Mouse (Mus musculus): ENCODE data around the gene Ypel3.
A peak's percentile ranks its signal among the peaks of the same experiment; 100 is the strongest.
"Not testable (repeated sequence)": the region's sequence is repeated elsewhere in the genome, so short reads cannot be mapped to it uniquely, and the experiment has no call there.

Gene Ypel3

DNA sequence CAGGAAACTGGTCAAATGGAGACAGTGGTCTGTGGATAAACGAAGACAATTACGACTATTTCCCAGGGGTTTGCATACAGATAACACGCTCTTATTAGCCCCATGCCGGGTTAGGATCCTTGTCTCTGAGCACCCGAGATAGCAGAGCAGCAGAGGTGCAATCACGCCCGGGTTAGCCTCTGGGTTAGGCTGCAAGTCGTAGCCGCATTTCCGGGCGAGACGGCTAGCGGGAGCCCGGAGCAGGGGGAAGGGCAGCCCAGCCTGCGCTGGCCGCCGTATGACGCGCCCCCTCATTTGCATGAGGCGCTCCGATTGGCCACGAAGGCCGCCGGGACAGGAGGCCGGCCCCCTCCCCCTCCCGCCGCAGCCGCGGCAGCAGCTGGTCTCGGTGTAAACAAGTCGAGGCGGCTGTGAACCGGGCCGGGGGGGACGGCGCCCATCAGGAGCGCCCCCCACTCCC is at the start of gene Ypel3:
Ypel3 (plus strand) TSS at position 358 of the 460 bp plus-strand sequence.
- peak; percentile 92 to 93 for DNase-seq

DNA sequence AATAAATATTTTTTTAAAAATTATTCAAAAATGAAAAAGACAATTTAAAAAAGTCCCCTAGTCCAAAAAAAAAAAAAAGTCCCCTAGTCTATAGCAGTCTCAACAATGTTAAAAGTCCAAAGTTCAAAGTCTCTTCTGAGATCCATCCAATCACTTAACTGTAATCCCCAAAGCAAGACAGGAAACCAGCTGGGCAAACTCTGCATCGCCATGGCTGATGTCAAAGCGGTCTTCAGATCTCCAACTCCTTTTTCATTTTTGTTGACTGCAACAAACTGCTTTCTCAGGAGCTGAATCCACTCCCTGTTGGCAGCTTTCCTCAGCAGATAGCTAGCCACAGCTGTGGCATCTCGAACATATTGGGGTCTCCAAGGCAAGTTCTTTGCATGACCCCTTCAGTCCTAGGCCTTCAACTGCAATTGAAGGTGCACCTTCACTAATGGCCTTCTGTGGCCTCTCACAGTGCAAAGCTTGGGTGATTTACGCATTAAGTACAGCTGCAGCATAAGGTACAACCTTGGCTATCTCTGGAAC is 46.4 kb upstream of the Ypel3 start:
- DNase-seq: not testable (repeated sequence)

DNA sequence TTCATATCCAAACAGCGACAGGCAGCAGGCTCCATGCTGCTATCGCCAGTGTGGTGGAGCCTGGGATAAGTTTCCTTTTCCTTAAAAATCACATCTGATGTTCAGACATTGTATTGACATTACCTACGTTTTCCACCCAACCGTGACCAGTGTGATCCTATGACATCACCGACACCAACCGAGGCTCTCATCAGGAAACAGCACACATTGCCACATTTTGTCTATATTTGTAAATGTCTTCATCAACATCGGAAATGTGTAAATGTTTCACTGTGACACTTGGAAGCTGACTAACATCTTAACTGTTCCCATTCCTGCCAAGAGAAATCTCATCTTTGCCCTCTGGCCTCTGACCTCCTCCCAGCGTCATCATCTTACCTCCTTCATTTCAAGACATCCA is 40.6 kb upstream of the Ypel3 start:
- no peak for DNase-seq

DNA sequence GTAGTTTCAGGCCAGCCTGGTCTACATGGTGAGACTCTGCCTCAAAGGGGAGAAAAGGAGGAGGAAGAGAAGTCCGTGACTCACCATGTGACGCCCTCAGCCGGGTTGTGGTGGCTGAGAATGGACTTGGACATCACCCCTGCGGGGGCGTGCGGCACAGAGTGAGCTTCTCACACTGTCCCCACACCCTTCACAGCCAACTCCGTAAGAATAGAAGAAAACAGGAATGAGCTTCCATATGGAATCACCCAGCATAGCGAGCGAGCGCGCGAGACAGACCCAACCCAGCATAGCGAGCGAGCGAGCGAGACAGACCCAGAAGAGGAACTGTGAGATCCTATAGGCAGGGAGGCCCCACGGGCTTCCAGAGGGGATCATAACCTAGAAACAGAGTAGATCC is 37.2 kb upstream of the Ypel3 start:
- no peak for DNase-seq

DNA sequence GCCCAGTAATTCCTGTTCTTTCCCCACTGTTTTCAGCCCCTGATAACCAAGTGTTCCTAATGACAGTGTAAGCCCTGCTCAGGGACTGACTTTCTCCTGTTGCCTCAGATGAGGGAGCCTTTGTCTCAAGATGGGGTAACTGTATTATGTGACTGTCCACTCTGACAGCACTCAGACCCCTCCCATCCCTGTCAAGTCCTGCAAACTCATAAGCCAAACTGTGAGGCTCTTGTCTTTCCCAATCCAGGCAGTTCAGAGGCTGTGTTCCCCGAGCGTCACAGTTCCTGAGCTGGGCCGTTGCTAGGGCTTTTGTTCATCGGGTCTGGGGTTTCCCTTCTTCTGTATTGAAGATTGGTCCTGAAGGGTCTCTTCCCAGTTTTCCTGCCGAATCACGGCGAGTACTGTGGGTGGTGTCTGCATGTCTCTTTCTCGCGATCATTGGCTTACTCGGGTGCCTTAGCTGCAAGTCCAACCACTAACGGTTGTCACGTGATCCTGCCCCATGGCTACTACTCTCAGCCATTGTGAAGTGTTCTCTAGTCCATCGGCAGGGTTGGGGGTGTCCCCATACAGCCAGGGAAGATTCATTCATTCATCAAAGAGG is 36.5 kb upstream of the Ypel3 start:
- no peak for DNase-seq

DNA sequence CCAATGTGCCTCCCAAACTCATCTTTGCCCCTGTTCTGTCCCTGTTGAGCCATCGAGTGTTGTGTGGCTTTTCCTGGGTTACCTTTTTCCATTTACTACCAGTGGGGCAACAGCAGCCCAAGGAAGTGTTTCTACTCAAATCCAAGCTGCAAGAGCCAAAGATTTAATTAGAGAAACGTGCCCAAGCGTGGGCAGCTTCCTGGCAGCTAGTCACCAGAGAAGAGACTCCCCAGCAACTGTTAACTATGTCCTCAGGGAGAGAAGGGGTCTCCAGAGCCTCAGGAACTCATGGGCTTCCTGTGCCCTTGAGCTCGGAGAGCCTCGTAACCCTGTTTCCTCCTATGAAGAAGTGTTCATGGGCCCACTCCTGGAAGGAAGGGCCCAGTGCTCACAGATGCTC is 35.8 kb upstream of the Ypel3 start:
- no peak for DNase-seq

DNA sequence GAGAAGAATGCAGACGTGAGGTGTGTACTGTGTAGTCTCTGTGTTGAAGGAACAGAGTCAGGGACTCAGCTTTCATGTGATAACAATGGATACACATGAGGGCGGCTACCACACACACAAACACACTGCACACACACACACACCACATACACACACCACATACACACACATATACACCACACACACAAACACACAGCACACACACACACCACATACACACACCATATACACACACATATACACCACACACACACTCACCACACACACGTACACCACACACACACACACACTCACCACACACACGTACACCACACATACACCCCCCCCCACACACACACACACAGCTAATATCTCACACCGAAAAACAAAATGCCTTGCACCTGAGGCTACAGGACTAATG is 35.3 kb upstream of the Ypel3 start:
- no peak for DNase-seq

DNA sequence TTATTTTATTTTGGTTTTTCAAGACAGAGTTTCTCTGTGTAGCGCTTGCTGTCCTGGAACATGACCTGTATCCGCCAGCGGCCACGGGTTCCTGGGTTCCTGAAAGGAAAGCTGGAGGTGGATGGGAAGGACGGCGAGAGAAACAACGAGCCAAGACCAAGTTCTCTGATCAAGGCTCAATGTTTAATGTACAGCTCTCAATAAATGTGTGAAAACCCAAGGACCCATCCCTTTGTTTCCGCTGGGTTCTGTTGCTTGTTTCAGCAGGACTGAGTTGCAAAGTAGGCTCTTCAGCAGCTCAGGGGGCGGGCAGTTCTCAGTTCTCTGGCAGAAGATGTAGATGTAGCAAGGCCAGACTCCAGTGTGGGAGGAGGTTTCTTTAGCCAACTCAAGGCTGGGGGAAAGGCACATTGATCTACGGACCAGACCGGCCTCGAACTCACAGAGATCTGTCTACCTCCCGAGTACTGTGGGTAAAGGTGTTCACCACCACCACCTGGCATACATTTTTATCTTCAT is 34.7 kb upstream of the Ypel3 start:
- no peak for DNase-seq

DNA sequence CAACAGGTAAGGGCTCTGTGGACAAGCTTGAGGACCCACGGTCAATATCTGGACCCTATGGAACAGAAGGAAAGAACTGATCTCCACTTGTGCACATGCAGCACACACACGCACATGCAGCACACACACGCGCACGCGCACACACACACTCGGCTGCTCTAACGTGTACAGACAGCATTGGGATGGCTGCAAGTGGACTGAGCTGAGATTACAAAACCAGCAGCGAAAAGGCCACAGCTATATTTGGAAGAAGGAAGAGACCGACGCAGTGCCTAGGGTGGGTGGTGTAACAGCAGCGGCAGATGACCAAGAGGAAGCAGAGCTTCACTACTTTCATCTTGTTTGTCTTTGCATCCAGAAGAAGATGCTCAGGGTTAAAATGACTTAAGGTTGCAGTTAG is 30.7 kb upstream of the Ypel3 start:
- no peak for DNase-seq

DNA sequence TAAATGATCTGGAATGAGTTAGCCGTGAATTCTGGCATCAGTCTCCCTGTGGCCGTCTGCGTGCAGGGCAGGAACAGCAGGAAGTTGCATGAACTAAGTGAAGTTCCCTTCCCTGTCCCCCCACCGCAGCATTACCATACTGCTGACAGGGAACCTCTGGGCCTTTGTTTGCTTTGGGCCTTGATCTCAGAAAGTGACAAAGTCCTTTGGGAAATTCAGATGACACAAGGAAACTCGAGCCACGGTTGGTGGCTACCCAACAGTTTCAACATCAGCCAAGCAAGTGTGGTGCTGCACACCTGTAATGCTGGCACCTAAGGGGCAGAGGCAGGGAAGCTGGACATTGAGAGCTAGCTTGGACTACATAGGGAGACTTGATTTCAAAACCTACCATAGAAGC is 30.0 kb upstream of the Ypel3 start:
- DNase-seq: peak; percentile 39

DNA sequence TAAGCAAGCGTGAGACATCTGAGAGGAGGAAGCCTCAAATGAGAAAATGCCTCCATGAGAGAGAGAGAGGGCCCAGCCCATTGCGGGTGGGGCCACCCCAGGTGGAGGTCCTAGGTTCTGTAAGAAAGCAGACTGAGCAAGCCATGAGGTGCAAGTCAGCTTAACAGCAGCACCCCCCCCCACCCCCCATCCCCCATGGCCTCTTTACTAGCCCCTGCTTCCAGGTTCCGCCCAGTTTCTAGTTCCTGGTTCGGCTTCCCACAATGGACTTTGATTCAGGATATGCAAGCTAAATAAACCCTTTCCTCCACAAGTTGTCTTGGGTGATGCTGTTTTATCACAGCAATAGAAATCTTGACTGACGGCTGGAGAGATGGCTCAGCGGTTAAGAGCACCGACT is 27.9 kb upstream of the Ypel3 start:
- no peak for DNase-seq

DNA sequence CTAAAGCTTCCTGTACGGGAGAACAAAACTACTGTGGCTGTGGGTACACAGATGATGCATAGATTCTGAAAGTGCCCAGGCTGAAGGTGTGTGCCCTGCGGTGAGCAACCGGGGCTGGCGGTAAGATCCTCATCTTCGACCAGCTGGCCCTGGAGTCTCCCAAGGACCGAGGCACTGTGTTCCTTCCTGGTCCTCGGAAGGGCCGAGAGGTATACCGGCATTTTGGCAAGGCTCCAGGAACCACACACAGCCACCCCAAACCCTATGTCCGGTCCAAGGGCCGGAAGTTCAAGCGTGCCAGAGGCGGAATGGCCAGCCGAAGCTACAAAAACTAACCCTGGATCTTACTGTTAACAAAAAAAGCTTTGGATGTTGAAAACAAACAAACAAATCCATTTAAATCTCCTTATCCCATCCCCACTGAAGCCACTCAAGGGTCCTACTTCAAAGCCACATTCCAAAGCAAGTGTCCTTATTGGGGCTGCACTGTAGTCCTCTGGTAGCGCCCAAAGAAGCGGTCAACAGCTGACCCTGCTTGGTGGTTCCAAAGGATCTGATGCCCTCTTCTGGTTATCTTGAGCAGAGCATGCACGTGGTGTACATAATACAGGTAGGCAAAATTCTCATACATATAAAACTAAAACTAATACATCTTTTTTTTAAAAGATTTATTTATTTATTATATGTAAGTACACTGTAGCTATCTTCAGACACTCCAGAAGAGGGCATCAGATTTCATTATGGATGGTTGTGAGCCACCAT is 27.0 kb upstream of the Ypel3 start:
- DNase-seq: no peak

DNA sequence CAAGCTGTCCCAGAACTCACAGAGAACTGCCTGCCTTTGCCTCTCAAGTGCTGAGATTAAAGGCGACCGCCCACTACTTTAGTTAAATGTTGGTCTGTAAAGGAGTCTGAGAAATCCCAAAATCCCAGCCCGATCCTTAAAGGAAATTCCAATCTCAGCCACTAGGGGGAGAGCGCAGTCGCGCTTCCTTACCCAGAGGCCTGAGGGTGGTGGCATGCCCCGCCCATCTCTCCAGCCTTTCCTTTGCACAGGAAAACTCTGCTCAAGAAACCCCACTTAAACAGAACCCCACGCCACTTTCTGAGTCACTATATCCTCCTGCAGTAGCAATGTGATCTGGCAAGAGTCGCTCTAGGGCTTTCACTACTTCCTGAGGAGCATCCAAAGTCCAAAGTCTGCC is 21.9 kb upstream of the Ypel3 start:
- peak; percentile 69 to 70 for DNase-seq

DNA sequence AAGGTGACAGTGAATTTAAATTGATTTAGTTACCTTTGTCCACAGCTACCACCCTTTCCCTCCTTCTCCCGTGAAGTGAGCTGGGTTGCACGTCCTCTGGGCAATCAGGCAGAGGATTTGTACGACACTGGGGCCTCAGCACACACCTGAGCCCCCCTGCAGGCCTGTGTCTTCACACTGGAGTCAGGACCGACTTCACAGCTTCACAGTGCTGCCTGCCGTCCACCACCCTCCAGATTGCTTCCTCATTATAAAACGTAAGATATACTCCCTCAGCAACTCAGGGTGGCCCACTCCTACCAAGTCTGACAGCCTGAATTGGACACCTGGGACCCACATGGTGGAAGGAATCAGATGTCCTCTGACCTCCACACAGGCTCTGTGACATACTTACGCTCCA is 18.2 kb upstream of the Ypel3 start:
- no peak for DNase-seq

DNA sequence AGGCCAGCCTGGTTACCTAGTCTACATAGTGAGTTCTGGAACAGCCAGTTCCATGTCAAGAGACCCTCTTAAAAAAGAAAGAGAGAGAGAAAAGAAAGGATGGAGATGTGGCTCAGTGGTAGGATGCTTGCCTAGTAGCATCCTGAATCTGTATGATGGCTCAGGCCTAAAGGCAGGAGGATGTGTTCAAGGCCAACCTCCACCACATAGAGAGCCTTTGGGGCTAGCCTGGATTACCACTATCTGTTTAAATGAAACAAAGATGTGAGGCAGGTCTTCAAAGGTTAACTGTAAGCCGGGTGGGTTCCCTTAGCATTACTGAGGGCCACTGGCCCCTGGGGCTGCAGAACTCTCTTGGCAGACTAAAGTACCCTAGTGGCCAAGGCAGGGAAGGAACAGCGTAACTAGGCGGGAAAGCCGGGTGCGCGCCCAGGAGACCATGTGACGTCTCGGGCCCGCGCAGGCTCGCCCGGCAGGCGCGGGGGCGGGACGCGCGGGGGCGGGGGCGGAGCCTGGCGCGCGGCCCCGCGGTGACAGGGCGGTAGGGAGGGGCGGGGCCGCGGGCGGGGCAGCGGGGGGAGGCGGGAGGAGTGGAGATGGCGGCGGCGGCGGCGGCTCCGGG is 17.6 kb upstream of the Ypel3 start, which contains the start of gene Mapk3:
Mapk3 (plus strand) TSS at position 552 of the 622 bp plus-strand sequence.
- DNase-seq: peak; percentile 94

DNA sequence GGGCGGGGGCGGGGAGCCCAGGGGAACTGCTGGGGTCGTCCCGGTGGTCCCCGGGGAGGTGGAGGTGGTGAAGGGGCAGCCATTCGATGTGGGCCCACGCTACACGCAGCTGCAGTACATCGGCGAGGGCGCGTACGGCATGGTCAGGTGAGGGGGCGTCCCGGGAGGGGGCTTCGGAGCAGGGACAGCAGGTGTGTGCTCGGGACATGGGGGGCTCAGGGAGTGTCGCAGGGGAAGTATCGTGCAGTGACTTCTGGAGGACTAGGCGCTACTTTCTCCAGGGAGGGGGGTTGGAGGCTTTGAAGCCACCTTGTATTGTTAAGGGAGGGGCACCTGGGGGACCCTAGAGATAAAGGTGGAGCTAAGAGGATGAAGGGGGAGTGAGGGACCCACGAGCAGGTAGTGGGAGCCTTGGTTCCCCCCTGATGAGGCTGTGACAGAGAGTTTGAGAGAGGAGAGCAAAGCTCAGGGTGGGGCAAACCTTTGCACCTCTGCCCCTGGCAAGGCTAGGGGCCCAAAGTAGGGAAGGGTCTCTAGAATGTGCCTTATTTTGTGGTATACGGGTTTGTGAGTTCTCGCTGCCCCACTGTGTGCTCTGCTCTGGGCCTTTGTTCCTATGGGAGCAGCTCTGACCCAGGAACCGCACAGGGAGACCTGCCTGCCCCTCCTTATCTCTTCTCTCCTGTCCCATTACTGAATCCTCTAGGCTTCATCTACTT is 16.9 kb upstream of the Ypel3 start:
- no peak for DNase-seq

DNA sequence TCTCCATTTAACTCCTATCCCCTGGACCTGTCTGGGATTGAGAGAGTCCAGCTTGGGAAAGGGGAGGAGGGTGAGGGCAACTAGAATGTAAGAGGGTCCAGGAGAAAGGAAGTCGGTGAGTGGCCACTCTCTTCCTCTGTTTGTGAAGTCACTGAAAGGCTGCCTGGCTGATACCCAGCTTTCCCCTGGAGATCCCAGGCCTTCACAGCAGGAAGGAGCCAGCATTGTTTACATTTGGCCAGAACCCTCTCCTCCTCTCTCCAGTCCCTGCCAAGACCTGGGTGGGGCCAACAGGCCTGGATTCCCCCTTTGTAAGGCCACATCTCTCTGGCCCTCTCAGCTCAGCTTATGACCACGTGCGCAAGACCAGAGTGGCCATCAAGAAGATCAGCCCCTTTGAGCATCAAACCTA is 16.4 kb upstream of the Ypel3 start:
- no peak for DNase-seq

DNA sequence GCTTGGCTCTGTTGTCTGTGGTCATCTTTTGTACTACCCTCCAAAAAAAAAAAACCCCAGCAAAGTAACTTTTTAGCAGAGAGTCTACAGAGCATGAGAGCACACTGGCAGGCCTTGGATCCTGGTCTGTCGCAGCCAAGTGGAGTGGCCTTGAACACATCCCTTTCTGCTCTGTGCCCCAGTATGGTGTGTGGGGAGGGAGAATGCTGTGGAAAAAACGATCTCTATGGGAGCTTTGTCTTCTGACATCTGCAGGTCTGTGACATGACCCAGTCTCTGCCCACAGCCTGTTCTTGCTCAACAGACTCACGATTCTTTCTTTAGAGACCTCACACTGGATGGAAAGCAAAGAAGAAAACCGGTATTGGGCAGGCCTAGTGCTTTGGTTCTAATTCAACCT is 15.8 kb upstream of the Ypel3 start:
- no peak for DNase-seq

DNA sequence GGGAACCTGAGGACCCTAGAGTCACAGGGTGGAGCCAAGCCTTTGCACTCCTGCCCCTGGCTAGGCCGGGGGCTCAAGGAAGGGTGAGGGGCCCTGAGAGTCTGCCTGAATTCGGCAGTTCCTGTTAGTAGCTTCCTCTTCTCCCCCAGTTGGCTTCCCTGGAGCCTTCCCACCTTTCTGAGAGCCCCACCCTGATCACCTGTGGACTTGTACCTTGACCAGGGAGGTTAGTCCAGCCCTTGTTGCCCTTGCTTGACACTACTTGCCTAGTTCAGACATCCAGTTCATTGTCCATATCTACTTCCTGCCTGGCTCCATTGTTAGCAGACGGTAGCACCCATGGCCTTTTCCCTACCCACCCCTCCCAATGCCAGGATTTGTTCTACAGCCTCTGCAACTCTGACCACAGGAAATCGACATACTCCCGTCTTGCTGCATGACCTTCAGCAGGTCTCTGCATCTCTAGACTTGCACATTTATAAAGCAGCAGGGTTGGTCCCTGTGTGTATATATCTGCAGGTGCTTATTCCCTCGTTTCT is 15.2 kb upstream of the Ypel3 start:
- DNase-seq: no peak

DNA sequence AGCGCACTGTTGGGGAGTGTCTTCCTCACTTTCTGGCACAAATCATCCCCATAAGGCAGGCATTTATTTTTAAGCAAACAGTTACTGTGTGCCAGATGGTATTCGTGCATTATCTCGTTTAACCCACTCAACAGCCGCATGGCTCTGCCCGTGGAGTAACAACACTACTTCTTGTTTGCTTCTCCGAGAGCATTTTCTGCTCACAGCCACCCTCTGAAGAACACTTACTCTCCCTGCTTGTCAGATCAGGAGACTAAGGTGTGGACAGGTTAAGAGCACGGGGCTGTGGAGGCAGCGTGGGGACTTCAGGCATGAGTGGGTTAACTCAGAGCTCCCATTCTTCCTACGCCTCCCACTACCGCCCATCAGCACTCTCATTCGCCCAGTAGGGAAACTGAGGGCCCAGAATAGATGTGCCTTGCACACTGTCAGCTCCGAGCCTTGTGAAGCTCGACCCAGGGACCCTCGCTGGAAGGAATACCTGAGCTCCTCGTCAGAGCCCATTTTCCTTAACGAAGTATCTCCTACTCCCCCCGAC is 14.2 kb upstream of the Ypel3 start:
- no peak for DNase-seq

DNA sequence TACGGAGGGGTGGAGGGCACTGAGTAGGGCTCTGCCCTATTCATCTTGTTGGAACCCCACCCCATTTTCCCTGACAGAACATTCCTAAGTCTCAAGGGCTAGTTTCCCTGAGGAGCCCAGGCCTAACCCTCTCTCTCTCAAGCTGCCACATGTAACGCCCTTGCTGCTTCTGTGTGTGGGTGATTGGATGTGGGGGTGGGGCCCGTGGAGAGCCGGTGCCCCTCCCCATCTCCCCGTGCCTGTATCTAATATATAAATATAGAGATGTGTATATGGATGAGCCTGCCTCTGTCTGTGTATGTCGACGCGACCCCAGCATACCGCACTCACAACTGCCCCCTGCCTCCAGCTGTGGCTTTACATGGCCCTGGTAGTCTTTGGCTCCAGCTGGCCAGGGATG is 11.2 kb upstream of the Ypel3 start:
- DNase-seq: no peak

DNA sequence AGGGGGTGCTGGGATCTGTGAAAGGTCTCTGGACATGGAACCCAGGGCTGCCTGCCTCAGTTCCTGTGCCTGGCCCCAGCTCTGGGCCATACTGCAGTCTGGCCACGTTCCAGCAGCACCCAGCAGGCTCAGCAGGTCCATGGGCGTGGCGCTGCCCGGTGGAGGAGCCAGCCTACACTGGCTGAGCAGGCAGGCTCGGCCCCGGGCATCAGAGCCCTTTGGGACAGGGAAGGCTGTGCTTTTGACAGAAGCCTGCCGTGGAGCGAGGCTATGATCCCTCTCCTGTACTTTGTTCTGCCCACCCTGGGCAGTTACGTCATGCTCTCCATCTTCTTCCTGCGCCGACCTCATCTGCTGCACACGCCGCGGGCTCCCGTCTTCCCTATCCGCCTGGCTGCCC is 10.6 kb upstream of the Ypel3 start, which contains the start of gene Gdpd3:
Gdpd3 (plus strand) TSS at position 134 of the 400 bp plus-strand sequence.
- DNase-seq: no peak
